Mouse (Mus musculus): ENCODE measurements around the gene Atp6v0d1. TPM values are rescaled to one million over a fixed set of nuclear protein-coding genes. Genes with fewer than 3 reads are reported as not detected.
"Not testable (repeated sequence)": the region's sequence is repeated elsewhere in the genome, so short reads cannot be mapped to it uniquely, and the experiment has no call there.

Atp6v0d1 gene
- polyA plus RNA-seq, 1 experiment from 2014 or later, result 243 TPM

- peak within 1 kb of the TSS; percentile 87 for H3K4me2 ChIP-seq
- peak; percentile 83 for ATAC-seq (ENCODE audit: low FRiP score)
- H3K4me3 ChIP-seq (replicated peaks), result peak within 1 kb of the TSS; percentile 67
- peak within 1 kb of the TSS; percentile 88 for H3K9ac ChIP-seq (replicated peaks)
- WGBS, result under 1% methylated on average over 36 of the region's 42 CpGs
- H3K27me3 ChIP-seq (replicated peaks), result no peaks in the 10 kb centered on the region
- H3K27ac ChIP-seq (replicated peaks), result peak within 1 kb of the TSS; percentile 91
- H3K9me3 ChIP-seq (replicated peaks), result no peaks in the 10 kb centered on the region
- peaks cover 33% of the 10 kb centered on the region for H3K4me1 ChIP-seq
- no peaks in the 10 kb centered on the region for H3K36me3 ChIP-seq
These were observed 39.0 kb upstream of the Atp6v0d1 start, which contains the start of gene Ripor1 for GRCm38 (mm10) chr8:105604804-105605381. Gene Ripor1 (plus strand): TSS chr8:105605255.

DNA sequence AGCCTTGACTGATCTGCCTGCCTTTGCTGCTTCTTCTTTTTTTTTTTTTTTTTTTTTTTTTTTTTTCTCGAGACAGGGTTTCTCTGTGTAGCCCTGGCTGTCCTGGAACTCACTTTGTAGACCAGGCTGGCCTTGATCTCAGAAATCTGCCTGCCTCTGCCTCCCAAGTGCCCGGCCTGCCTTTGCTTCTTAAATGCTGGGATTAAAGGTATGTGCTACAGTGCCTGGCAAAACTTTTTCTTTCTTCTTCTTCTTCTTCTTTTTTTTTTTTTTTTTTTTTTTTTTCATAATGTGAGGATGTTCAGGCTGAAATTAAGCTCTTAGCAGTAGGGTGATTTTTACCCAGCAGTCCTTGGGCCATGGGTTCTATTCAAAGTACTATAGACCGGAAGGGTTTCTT, 36.7 kb upstream of the Atp6v0d1 start:
- H3K4me2 ChIP-seq; H3K36me3 ChIP-seq; H3K9ac ChIP-seq (replicated peaks); H3K4me3 ChIP-seq (replicated peaks); H3K27ac ChIP-seq (replicated peaks); ATAC-seq (ENCODE audit: low FRiP score); H3K9me3 ChIP-seq (replicated peaks); H3K27me3 ChIP-seq (replicated peaks): not testable (repeated sequence)
- peaks cover 24% of the 10 kb centered on the region for H3K4me1 ChIP-seq
- 87% methylated on average over 3 of the region's 3 CpGs for WGBS

GRCm38 (mm10) chr8:105601301-105601700, 35.5 kb upstream of the Atp6v0d1 start:
- ATAC-seq (ENCODE audit: low FRiP score), result no peak
- no peak overlapping the region for H3K9ac ChIP-seq (replicated peaks)
- H3K4me2 ChIP-seq, result no peak overlapping the region
- H3K4me3 ChIP-seq (replicated peaks), result no peak overlapping the region
- H3K36me3 ChIP-seq, result no peaks in the 10 kb centered on the region
- H3K4me1 ChIP-seq, result peaks cover 15% of the 10 kb centered on the region
- H3K27me3 ChIP-seq (replicated peaks), result no peaks in the 10 kb centered on the region
- no peaks in the 10 kb centered on the region for H3K9me3 ChIP-seq (replicated peaks)
- H3K27ac ChIP-seq (replicated peaks), result no peak overlapping the region
- 78% methylated on average over 5 of the region's 5 CpGs for WGBS

DNA sequence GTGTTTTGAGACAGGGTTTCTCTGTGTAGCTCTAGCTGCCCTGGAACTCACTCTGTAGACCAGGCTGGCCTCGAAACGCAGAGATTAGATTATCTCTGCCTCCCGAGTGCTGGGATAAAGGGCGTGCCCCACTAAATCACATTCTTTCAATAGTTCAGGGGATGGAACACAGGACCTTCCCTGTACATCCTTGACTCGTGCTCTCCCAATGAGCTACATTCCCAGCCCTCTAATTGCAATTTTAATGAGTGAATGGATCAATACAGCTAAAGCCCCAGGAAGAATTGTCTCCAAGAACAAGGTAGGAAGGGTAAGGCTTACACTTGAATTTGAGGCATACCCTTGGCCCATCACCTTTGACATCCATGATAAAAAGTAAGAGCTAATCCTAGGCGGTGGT, 32.9 kb upstream of the Atp6v0d1 start:
- H3K27ac ChIP-seq (replicated peaks), result no peak overlapping the region
- no peaks in the 10 kb centered on the region for H3K27me3 ChIP-seq (replicated peaks)
- H3K4me2 ChIP-seq, result no peak overlapping the region
- no peaks in the 10 kb centered on the region for H3K9me3 ChIP-seq (replicated peaks)
- WGBS, result 83% methylated on average over 6 of the region's 6 CpGs
- peaks cover 8% of the 10 kb centered on the region; the same call in 1 of the 2 replicates for H3K4me1 ChIP-seq
- no peak overlapping the region for H3K9ac ChIP-seq (replicated peaks)
- no peak for ATAC-seq (ENCODE audit: low FRiP score)
- no peak overlapping the region for H3K4me3 ChIP-seq (replicated peaks)
- H3K36me3 ChIP-seq, result no peaks in the 10 kb centered on the region

- H3K36me3 ChIP-seq, result no peaks in the 10 kb centered on the region
- no peak overlapping the region for H3K4me3 ChIP-seq (replicated peaks)
- WGBS, result 9% methylated on average over 14 of the region's 14 CpGs
- H3K4me2 ChIP-seq, result peak overlapping the region; percentile 41
- H3K9ac ChIP-seq (replicated peaks), result no peak overlapping the region
- H3K27ac ChIP-seq (replicated peaks), result no peak overlapping the region
- no peaks in the 10 kb centered on the region for H3K9me3 ChIP-seq (replicated peaks)
- H3K27me3 ChIP-seq (replicated peaks), result no peaks in the 10 kb centered on the region
- H3K4me1 ChIP-seq, result peaks cover 10% of the 10 kb centered on the region; the same call in 1 of the 2 replicates
- no peak; the same call in 1 of the 2 replicates for ATAC-seq (ENCODE audit: low FRiP score)
These were observed 30.7 kb upstream of the Atp6v0d1 start for GRCm38 (mm10) chr8:105596362-105597034.

GRCm38 (mm10) chr8:105594451-105595242, 28.8 kb upstream of the Atp6v0d1 start:
- Histone ChIP-seq H3K27ac (replicated peaks) (no peak overlapping the region), H3K4me1 (peaks cover 10% of the 10 kb centered on the region; the same call in 1 of the 2 replicates), H3K27me3 (replicated peaks) (no peaks in the 10 kb centered on the region), H3K36me3 (no peaks in the 10 kb centered on the region), H3K4me2 (no peak overlapping the region), H3K9ac (replicated peaks) (no peak overlapping the region), H3K9me3 (replicated peaks) (no peaks in the 10 kb centered on the region), H3K4me3 (replicated peaks) (no peak overlapping the region)
- WGBS, result 81% methylated on average over 18 of the region's 18 CpGs
- no peak for ATAC-seq (ENCODE audit: low FRiP score)

DNA sequence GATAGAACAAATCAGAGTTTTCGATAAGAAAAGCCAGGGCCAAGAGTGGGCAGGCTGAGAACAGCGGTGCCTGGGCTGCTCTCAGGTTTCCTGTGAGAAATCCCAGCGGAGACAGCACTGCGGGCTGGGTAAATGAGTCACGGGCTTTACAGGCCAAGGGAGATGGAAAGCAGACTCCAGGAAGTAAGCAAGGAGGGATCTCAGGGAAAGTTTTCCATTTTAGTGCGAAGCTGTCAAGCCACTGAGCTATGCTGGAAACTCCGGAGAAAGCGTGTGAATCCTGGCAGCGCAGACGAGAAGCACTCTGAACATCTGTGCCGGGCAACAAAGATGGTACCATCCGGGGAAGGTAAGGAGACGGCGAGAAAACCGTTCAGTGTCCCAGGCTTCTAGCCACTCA, 28.0 kb upstream of the Atp6v0d1 start:
- no peaks in the 10 kb centered on the region for H3K27me3 ChIP-seq (replicated peaks)
- no peak overlapping the region for H3K9ac ChIP-seq (replicated peaks)
- H3K4me1 ChIP-seq, result peaks cover 10% of the 10 kb centered on the region; the same call in 1 of the 2 replicates
- H3K4me3 ChIP-seq (replicated peaks), result no peak overlapping the region
- no peaks in the 10 kb centered on the region for H3K36me3 ChIP-seq
- H3K4me2 ChIP-seq, result peak overlapping the region; percentile 31
- no peak overlapping the region for H3K27ac ChIP-seq (replicated peaks)
- WGBS, result 24% methylated on average over 15 of the region's 15 CpGs
- H3K9me3 ChIP-seq (replicated peaks), result no peaks in the 10 kb centered on the region
- no peak for ATAC-seq (ENCODE audit: low FRiP score)

GRCm38 (mm10) chr8:105592431-105592830, 26.6 kb upstream of the Atp6v0d1 start:
- Histone ChIP-seq H3K9ac (replicated peaks) (no peak overlapping the region), H3K27ac (replicated peaks) (no peak overlapping the region), H3K4me2 (no peak overlapping the region), H3K27me3 (replicated peaks) (no peaks in the 10 kb centered on the region), H3K36me3 (no peaks in the 10 kb centered on the region), H3K4me3 (replicated peaks) (no peak overlapping the region), H3K4me1 (peaks cover 10% of the 10 kb centered on the region; the same call in 1 of the 2 replicates), H3K9me3 (replicated peaks) (no peaks in the 10 kb centered on the region)
- 88% methylated on average over 2 of the region's 2 CpGs for WGBS
- no peak for ATAC-seq (ENCODE audit: low FRiP score)

- no peaks in the 10 kb centered on the region for H3K36me3 ChIP-seq
- no peak overlapping the region for H3K27ac ChIP-seq (replicated peaks)
- ATAC-seq (ENCODE audit: low FRiP score), result no peak
- 64% methylated on average over 3 of the region's 3 CpGs for WGBS
- H3K4me2 ChIP-seq, result no peak overlapping the region
- H3K4me3 ChIP-seq (replicated peaks), result no peak overlapping the region
- H3K27me3 ChIP-seq (replicated peaks), result no peaks in the 10 kb centered on the region
- H3K9me3 ChIP-seq (replicated peaks), result no peaks in the 10 kb centered on the region
- H3K9ac ChIP-seq (replicated peaks), result no peak overlapping the region
- H3K4me1 ChIP-seq, result no peaks in the 10 kb centered on the region
These were observed 13.9 kb upstream of the Atp6v0d1 start for GRCm38 (mm10) chr8:105579719-105580118.

GRCm38 (mm10) chr8:105575538-105575937, 9.7 kb upstream of the Atp6v0d1 start:
- Histone ChIP-seq H3K27me3 (replicated peaks) (no peaks in the 10 kb centered on the region), H3K9ac (replicated peaks) (no peak overlapping the region), H3K36me3 (no peaks in the 10 kb centered on the region), H3K9me3 (replicated peaks) (no peaks in the 10 kb centered on the region), H3K27ac (replicated peaks) (no peak overlapping the region), H3K4me1 (no peaks in the 10 kb centered on the region), H3K4me3 (replicated peaks) (no peak overlapping the region), H3K4me2 (no peak overlapping the region)
- WGBS, result 49% methylated on average over 3 of the region's 3 CpGs
- ATAC-seq (ENCODE audit: low FRiP score), result no peak

DNA sequence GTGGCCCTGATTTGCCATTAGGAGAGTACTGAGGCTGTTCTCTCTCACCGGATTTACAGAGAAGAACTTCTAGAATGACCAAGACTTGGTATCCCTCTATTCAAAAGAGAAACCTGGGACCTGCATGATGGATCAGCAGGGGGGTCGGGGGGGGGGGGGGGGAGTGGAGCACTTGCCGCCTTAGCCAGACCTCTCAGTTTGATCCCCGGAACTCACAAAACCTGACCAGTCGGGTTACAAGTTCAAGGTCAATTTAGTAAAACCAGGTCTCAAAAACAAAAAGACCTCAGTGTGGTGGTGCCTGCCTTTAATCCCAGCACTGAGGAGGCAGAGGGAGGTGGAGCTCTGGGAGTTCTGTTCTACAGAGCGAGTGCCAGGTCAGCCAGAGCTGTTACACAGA, 8.9 kb upstream of the Atp6v0d1 start:
- Histone ChIP-seq H3K36me3 (no peaks in the 10 kb centered on the region), H3K27ac (replicated peaks) (no peak overlapping the region), H3K9me3 (replicated peaks) (no peaks in the 10 kb centered on the region), H3K4me2 (no peak overlapping the region), H3K27me3 (replicated peaks) (no peaks in the 10 kb centered on the region), H3K9ac (replicated peaks) (no peak overlapping the region), H3K4me1 (no peaks in the 10 kb centered on the region), H3K4me3 (replicated peaks) (no peak overlapping the region)
- no peak for ATAC-seq (ENCODE audit: low FRiP score)
- 44% methylated on average over 6 of the region's 6 CpGs for WGBS

DNA sequence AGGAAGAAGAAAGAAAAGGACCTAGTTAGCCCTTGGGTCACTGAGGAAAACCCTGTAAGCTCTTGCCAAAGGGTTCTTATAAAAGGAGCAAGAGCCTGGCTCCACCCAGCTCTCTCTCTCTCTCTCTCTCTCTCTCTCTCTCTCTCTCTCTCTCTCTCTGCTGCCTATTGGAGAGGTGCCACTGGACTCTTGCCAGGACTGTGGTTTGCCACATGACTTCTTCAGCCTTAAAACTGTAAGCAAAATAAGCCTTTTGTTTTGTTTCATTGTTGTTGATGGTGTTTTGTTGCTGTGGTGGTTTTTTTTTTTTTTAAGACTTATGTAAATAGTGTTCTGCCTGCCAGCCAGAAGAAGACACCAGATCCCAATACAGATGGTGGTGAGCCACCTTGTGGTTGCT, 7.6 kb upstream of the Atp6v0d1 start:
- ATAC-seq (ENCODE audit: low FRiP score), result no peak

More for the DNA sequence above, 7.6 kb upstream of the Atp6v0d1 start:
- no peaks in the 10 kb centered on the region for H3K9me3 ChIP-seq (replicated peaks)
- H3K36me3 ChIP-seq, result no peaks in the 10 kb centered on the region
- no peaks in the 10 kb centered on the region for H3K4me1 ChIP-seq
- H3K4me2 ChIP-seq, result no peak overlapping the region
- no peaks in the 10 kb centered on the region for H3K27me3 ChIP-seq (replicated peaks)
- no peak overlapping the region for H3K9ac ChIP-seq (replicated peaks)
- no peak overlapping the region for H3K27ac ChIP-seq (replicated peaks)
- H3K4me3 ChIP-seq (replicated peaks), result no peak overlapping the region
